Mouse (Mus musculus): ENCODE data around the gene Crebl2. TPM values are rescaled to one million over a fixed set of nuclear protein-coding genes. Genes with fewer than 3 reads are reported as not detected.

Gene Crebl2
- total and polyA plus RNA-seq, 3 experiments, result 1.5 to 3.7 TPM; not detected in 1

- TF ChIP-seq POLR2AphosphoS5 (IDR thresholded peaks at IDR 0.05; ENCODE audit: borderline replicate concordance, low read depth, low read length), result no peak
- no peak for TF ChIP-seq ELF1 (IDR thresholded peaks at IDR 0.05; ENCODE audit: low read depth, low read length)
- no peak for TF ChIP-seq MYC (IDR thresholded peaks at IDR 0.05; ENCODE audit: low read depth, low read length)
- no peak for TF ChIP-seq TCF12 (IDR thresholded peaks at IDR 0.05; ENCODE audit: low read depth, low read length)
- no peak for TF ChIP-seq ZNF384 (IDR thresholded peaks at IDR 0.05; ENCODE audit: low read depth, low read length)
- TF ChIP-seq RAD21 (IDR thresholded peaks at IDR 0.05; ENCODE audit: low read depth, low read length), result no peak
- no peak for TF ChIP-seq MXI1 (IDR thresholded peaks at IDR 0.05; ENCODE audit: low read depth, low read length)
- no peak for TF ChIP-seq TBP (IDR thresholded peaks at IDR 0.05; ENCODE audit: low read depth, low read length)
- no peak for TF ChIP-seq E2F4 (IDR thresholded peaks at IDR 0.05; ENCODE audit: borderline replicate concordance, low read depth, low read length)
- no peak for TF ChIP-seq SMC3 (IDR thresholded peaks at IDR 0.05; ENCODE audit: low read depth, low read length)
- no peak for TF ChIP-seq TAL1 (IDR thresholded peaks at IDR 0.05; ENCODE audit: low read length)
- no peak for TF ChIP-seq MYB (IDR thresholded peaks at IDR 0.05; ENCODE audit: low read depth, low read length)
- no peak for TF ChIP-seq ZMIZ1 (IDR thresholded peaks at IDR 0.05; ENCODE audit: low read depth, low read length)
- no peak for TF ChIP-seq NRF1 (IDR thresholded peaks at IDR 0.05; ENCODE audit: insufficient read depth, low read depth, low read length, poor library complexity, severe bottlenecking)
- no peak for TF ChIP-seq BHLHE40 (IDR thresholded peaks at IDR 0.05; ENCODE audit: borderline replicate concordance, low read depth, low read length)
- TF ChIP-seq POLR2A (IDR thresholded peaks at IDR 0.05; ENCODE audit: control insufficient read depth in 1 of 2, insufficient read depth in 1 of 2, low read depth in 1 of 2, low read length in 2 of 2, poor library complexity in 1 of 2), result no peak
- TF ChIP-seq MAZ (IDR thresholded peaks at IDR 0.05; ENCODE audit: low read depth, low read length), result no peak
- TF ChIP-seq EP300 (IDR thresholded peaks at IDR 0.05; ENCODE audit: low read depth in 1 of 2, low read length in 2 of 2), result no peak
- no peak for TF ChIP-seq ZKSCAN1 (IDR thresholded peaks at IDR 0.05; ENCODE audit: low read depth, low read length)
- TF ChIP-seq RCOR1 (IDR thresholded peaks at IDR 0.05; ENCODE audit: low read depth, low read length), result no peak
- no peak overlapping the region for H3K27ac ChIP-seq (ENCODE audit: control insufficient read depth, low read depth, low read length)
- H3K79me2 ChIP-seq (ENCODE audit: control insufficient read depth, insufficient read depth, low read length, poor library complexity), result no peaks in the 10 kb centered on the region
- peaks cover 6 to 13% of the 10 kb centered on the region in 2 experiments for H3K4me1 ChIP-seq (ENCODE audit: control insufficient read depth in 1 of 2, insufficient read depth in 2 of 2, low read length in 2 of 2)
- no peaks in the 10 kb centered on the region for H3K27me3 ChIP-seq (ENCODE audit: control insufficient read depth in 1 of 2, insufficient read depth in 2 of 2, low read length in 2 of 2)
- H3K9ac ChIP-seq (ENCODE audit: control insufficient read depth, low read depth, low read length, poor library complexity, severe bottlenecking), result no peak overlapping the region
- DNase-seq (ENCODE audit: low read depth, low spot score), result no peak
- peaks cover 0 to 10% of the 10 kb centered on the region in 2 experiments; a peak in 2 of 4 replicates for H3K36me3 ChIP-seq (ENCODE audit: control insufficient read depth in 1 of 2, insufficient read depth in 2 of 2, low read length in 2 of 2)
- no peak overlapping the region for H3K4me3 ChIP-seq (ENCODE audit: control insufficient read depth in 1 of 2, insufficient read depth in 1 of 2, low read depth in 2 of 2, low read length in 2 of 2)
- no peaks in the 10 kb centered on the region for H3K9me3 ChIP-seq (replicated peaks; ENCODE audit: insufficient read depth, low read length)
Observed at GRCm38 (mm10) chr6:134840346-134840745, 10.4 kb downstream of the Crebl2 start.

GRCm38 (mm10) chr6:134845726-134846125 is 15.8 kb downstream of the Crebl2 start:
- Histone ChIP-seq H3K9ac (ENCODE audit: control insufficient read depth, low read depth, low read length, poor library complexity, severe bottlenecking) (no peak overlapping the region), H3K27ac (ENCODE audit: control insufficient read depth, low read depth, low read length) (no peak overlapping the region), H3K4me3 (ENCODE audit: control insufficient read depth in 1 of 2, insufficient read depth in 1 of 2, low read depth in 2 of 2, low read length in 2 of 2) (no peak overlapping the region), H3K79me2 (ENCODE audit: control insufficient read depth, insufficient read depth, low read length, poor library complexity) (no peaks in the 10 kb centered on the region), H3K4me1 (ENCODE audit: control insufficient read depth in 1 of 2, insufficient read depth in 2 of 2, low read length in 2 of 2) (no peaks in the 10 kb centered on the region; a peak in 1 of 4 replicates), H3K36me3 (ENCODE audit: control insufficient read depth in 1 of 2, insufficient read depth in 2 of 2, low read length in 2 of 2) (no peaks in the 10 kb centered on the region), H3K27me3 (ENCODE audit: control insufficient read depth in 1 of 2, insufficient read depth in 2 of 2, low read length in 2 of 2) (no peaks in the 10 kb centered on the region), H3K9me3 (replicated peaks; ENCODE audit: insufficient read depth, low read length) (no peaks in the 10 kb centered on the region)
- no peak for DNase-seq (ENCODE audit: low read depth, low spot score)
- TF ChIP-seq CHD2 (IDR thresholded peaks at IDR 0.05; ENCODE audit: low read length) (no peak), MXI1 (IDR thresholded peaks at IDR 0.05; ENCODE audit: low read depth, low read length) (no peak), BHLHE40 (IDR thresholded peaks at IDR 0.05; ENCODE audit: borderline replicate concordance, low read depth, low read length) (no peak), JUND (IDR thresholded peaks at IDR 0.05; ENCODE audit: low read depth, low read length) (no peak), UBTF (IDR thresholded peaks at IDR 0.05; ENCODE audit: borderline replicate concordance, insufficient read depth, low read depth, low read length) (no peak), EP300 (IDR thresholded peaks at IDR 0.05; ENCODE audit: low read depth in 1 of 2, low read length in 2 of 2) (no peak), NELFE (IDR thresholded peaks at IDR 0.05; ENCODE audit: low read depth, low read length) (no peak), TBP (IDR thresholded peaks at IDR 0.05; ENCODE audit: low read depth, low read length) (no peak), GATA1 (IDR thresholded peaks at IDR 0.05; ENCODE audit: low read depth, low read length) (no peak), MAX (IDR thresholded peaks at IDR 0.05; ENCODE audit: low read length) (no peak), ETS1 (IDR thresholded peaks at IDR 0.05; ENCODE audit: low read depth, low read length) (no peak), MAZ (IDR thresholded peaks at IDR 0.05; ENCODE audit: low read depth, low read length) (no peak), KAT2A (conservative IDR thresholded peaks at IDR 0.05; ENCODE audit: low read depth, low read length) (no peak), GABPA (IDR thresholded peaks at IDR 0.05; ENCODE audit: low read depth, low read length) (no peak)
